Mouse (Mus musculus) c-Kit-positive CD71-positive TER-119-positive erythroid progenitor cells, embryonic 14.5 days (primary cell): ENCODE measurements at regions not wholly inside any gene's neighbourhood (a gene's known extent, or its start where the extent isn't known, plus 50 kb on each side); places are given as distances from the start of the nearest gene placed in this dataset.

Experiments
- DNase-seq: peaks from one replicate; pipeline ENCODE4 v3.0.0-alpha.2; 2013; ENCODE audit warnings: low spot score

GRCm38 (mm10) chr3:52643100-52643551 lies 373.9 kb downstream of the Cog6 start:
- DNase-seq = no peak

- DNase-seq = no peak
These were observed 373.4 kb downstream of the Foxo1 start for GRCm38 (mm10) chr3:52641226-52642181.

GRCm38 (mm10) chr3:52640250-52641147 lies 372.4 kb downstream of the Foxo1 start:
- no peak for DNase-seq

- DNase-seq = no peak
These were observed 370.7 kb downstream of the Foxo1 start for GRCm38 (mm10) chr3:52638816-52639215.

GRCm38 (mm10) chr3:52634353-52634752 lies 366.2 kb downstream of the Foxo1 start:
- no peak for DNase-seq

- DNase-seq = no peak
These were observed 365.5 kb downstream of the Foxo1 start for GRCm38 (mm10) chr3:52633491-52634100.

- DNase-seq = no peak
These were observed 364.5 kb downstream of the Foxo1 start for GRCm38 (mm10) chr3:52632635-52633034.

GRCm38 (mm10) chr3:52630209-52630608 lies 362.1 kb downstream of the Foxo1 start:
- no peak for DNase-seq

GRCm38 (mm10) chr3:52625125-52625524 lies 357.0 kb downstream of the Foxo1 start:
- no peak for DNase-seq

- no peak for DNase-seq
These were observed 354.4 kb downstream of the Foxo1 start for GRCm38 (mm10) chr3:52622530-52622929.

GRCm38 (mm10) chr3:52621936-52622335 lies 353.8 kb downstream of the Foxo1 start:
- DNase-seq = no peak

- no peak for DNase-seq
These were observed 350.7 kb downstream of the Foxo1 start for GRCm38 (mm10) chr3:52618925-52619224.

- DNase-seq = no peak
These were observed 350.2 kb downstream of the Foxo1 start for GRCm38 (mm10) chr3:52618212-52618924.

GRCm38 (mm10) chr3:52617413-52618149 lies 349.4 kb downstream of the Foxo1 start:
- no peak for DNase-seq

- no peak for DNase-seq
These were observed 343.7 kb downstream of the Foxo1 start for GRCm38 (mm10) chr3:52611881-52612280.

GRCm38 (mm10) chr3:52610466-52610865 lies 342.3 kb downstream of the Foxo1 start:
- no peak for DNase-seq

GRCm38 (mm10) chr3:52608086-52608426 lies 339.9 kb downstream of the Foxo1 start:
- DNase-seq = no peak

GRCm38 (mm10) chr3:52607379-52608085 lies 339.4 kb downstream of the Foxo1 start:
- DNase-seq = no peak

- DNase-seq = no peak
These were observed 337.2 kb downstream of the Foxo1 start for GRCm38 (mm10) chr3:52605261-52605771.

- DNase-seq = no peak
These were observed 335.1 kb downstream of the Foxo1 start for GRCm38 (mm10) chr3:52603244-52603704.
